Mouse (Mus musculus) hindlimb bud, embryonic 11.5 days (tissue): ENCODE measurements at regions not wholly inside any gene's neighbourhood (a gene's known extent, or its start where the extent isn't known, plus 50 kb on each side); places are given as distances from the start of the nearest gene placed in this dataset.

Experiments used
- DNase-seq: peaks from one replicate; pipeline ENCODE4 v3.0.0-alpha.2; 2012; ENCODE audit warnings: low read depth, low spot score; ENCODE audit errors: extremely low spot score

- DNase-seq, result no peak
Observed at GRCm38 (mm10) chr7:34507858-34508257, 114.7 kb upstream of the Lsm14a start.

- no peak for DNase-seq
Observed at GRCm38 (mm10) chr7:34506816-34507215, 113.7 kb upstream of the Lsm14a start.

- no peak for DNase-seq
Observed at GRCm38 (mm10) chr7:34493892-34494291, 100.8 kb upstream of the Lsm14a start.

GRCm38 (mm10) chr7:34484908-34485598, 91.9 kb upstream of the Lsm14a start:
- DNase-seq, result no peak

- no peak for DNase-seq
Observed at GRCm38 (mm10) chr7:34483368-34483767, 90.3 kb upstream of the Lsm14a start.

GRCm38 (mm10) chr7:34480771-34481170, 87.7 kb upstream of the Lsm14a start:
- no peak for DNase-seq

GRCm38 (mm10) chr7:34471003-34471402, 77.9 kb upstream of the Lsm14a start:
- no peak for DNase-seq

GRCm38 (mm10) chr7:34462069-34462468, 69.0 kb upstream of the Lsm14a start:
- no peak for DNase-seq

- DNase-seq, result no peak
Observed at GRCm38 (mm10) chr7:34459834-34460495, 66.8 kb upstream of the Lsm14a start.

GRCm38 (mm10) chr7:34458851-34459250, 65.7 kb upstream of the Lsm14a start:
- DNase-seq, result no peak

- DNase-seq, result no peak
Observed at GRCm38 (mm10) chr7:34448364-34448763, 55.2 kb upstream of the Lsm14a start.

GRCm38 (mm10) chr7:34444263-34444662, 51.1 kb upstream of the Lsm14a start:
- DNase-seq, result no peak
